Comparison of ENCODE assay signal across 9 mouse cellular contexts in genomic region chr11:34771221-34771986, GRCm38 (mm10). TPM values are rescaled to one million over a fixed set of nuclear protein-coding genes. Genes with fewer than 3 reads are reported as not detected.
DNase-seq lines count a peak whose midpoint lies in the region; ATAC-seq and TF ChIP-seq lines count a peak whose summit lies in the region.
"Had no signal": no experiment of that assay in that cellular context is flagged by ENCODE, and none has a peak within 500 bp of the region (broad histone marks: within the 10 kb centered on the region; RNA-seq: fewer than 3 reads in every experiment).

No protein-coding gene starts in this region.

- H3K27ac ChIP-seq in limb, embryonic 14.5 days (replicated peaks; ENCODE audit: low read depth, low read length), result no peak overlapping the region
- no peak overlapping the region for H3K27ac ChIP-seq in limb, embryonic 10.5 days
- H3K27ac ChIP-seq: limb, embryonic 13.5 days had no signal

- H3K27me3 ChIP-seq in limb, embryonic 14.5 days (ENCODE audit: control insufficient read depth, insufficient read depth, low read length), result no peaks in the 10 kb centered on the region
- no peaks in the 10 kb centered on the region for H3K27me3 ChIP-seq in limb, embryonic 10.5 days (ENCODE audit: low read depth, poor library complexity, severe bottlenecking)
- H3K27me3 ChIP-seq: limb, embryonic 13.5 days had no signal

- H3K4me1 ChIP-seq in limb, embryonic 14.5 days (ENCODE audit: control insufficient read depth, insufficient read depth, low read length), result no peaks in the 10 kb centered on the region
- H3K4me1 ChIP-seq in limb, embryonic 10.5 days, result no peaks in the 10 kb centered on the region
- H3K4me1 ChIP-seq: limb, embryonic 13.5 days had no signal

- H3K9me3 ChIP-seq in limb, embryonic 14.5 days (ENCODE audit: control insufficient read depth, low read length), result no peaks in the 10 kb centered on the region
- no peaks in the 10 kb centered on the region for H3K9me3 ChIP-seq in limb, embryonic 10.5 days (replicated peaks)
- H3K9me3 ChIP-seq: limb, embryonic 13.5 days had no signal

- no peak overlapping the region for H3K4me2 ChIP-seq in limb, embryonic 14.5 days (replicated peaks; ENCODE audit: low read depth, low read length, severe bottlenecking)
- H3K4me2 ChIP-seq: limb, embryonic 13.5 days had no signal

- DNase-seq in limb, embryonic 14.5 days (ENCODE audit: low spot score), result peak; percentile 10
- DNase-seq in limb, embryonic 10.5 days (ENCODE audit: low spot score), result no peak
- DNase-seq in adrenal gland, adult (ENCODE audit: inconsistent age in 2 of 2, low spot score in 1 of 2), result peak; percentile 91 to 95
- peak; percentile 34 for DNase-seq in gastrocnemius, postnatal 14 days
- DNase-seq in kidney, postnatal 14 days, result peak; percentile 54
- DNase-seq in mesoderm, embryonic 11.5 days (ENCODE audit: low read depth, low spot score), result peak; percentile 30
- peak; percentile 51 for DNase-seq in thymus, postnatal 14 days
- no peak for DNase-seq in frontal cortex, adult 2 months (ENCODE audit: extremely low spot score in 1 of 2, low spot score in 1 of 2)

- ATAC-seq in limb, embryonic 14.5 days (ENCODE audit: low FRiP score, low read depth), result no peak

- no peak overlapping the region for H3K4me3 ChIP-seq in limb, embryonic 14.5 days (replicated peaks; ENCODE audit: low read length)
- H3K4me3 ChIP-seq in limb, embryonic 10.5 days, result no peak overlapping the region
- H3K4me3 ChIP-seq: limb, embryonic 13.5 days had no signal

- no peaks in the 10 kb centered on the region for H3K36me3 ChIP-seq in limb, embryonic 14.5 days (ENCODE audit: control insufficient read depth, insufficient read depth, low read length)
- H3K36me3 ChIP-seq in limb, embryonic 10.5 days, result no peaks in the 10 kb centered on the region
- H3K36me3 ChIP-seq: limb, embryonic 13.5 days had no signal

- H3K9ac ChIP-seq in limb, embryonic 14.5 days (ENCODE audit: low read depth, low read length, severe bottlenecking), result no peak overlapping the region
- H3K9ac ChIP-seq: limb, embryonic 13.5 days had no signal

- 71% methylated on average over 12 of the region's 12 CpGs for WGBS in limb, embryonic 14.5 days
- WGBS in limb, embryonic 10.5 days, result 74% methylated on average over 12 of the region's 12 CpGs

- intact Hi-C loops in gastrocnemius, postnatal 14 days (cut with DNase I; ENCODE audit: low total_unique reads), result no loop called here

- TF ChIP-seq POLR2A in limb, embryonic 14.5 days (IDR thresholded peaks at IDR 0.05; ENCODE audit: borderline replicate concordance, extremely low read depth, insufficient read depth, insufficient read length), result no peak

RNA-seq across cellular contexts. Expression of gene Dock2, which starts 12.3 kb away (rescaled TPM):
- 1.2 and 1.6 TPM in 2 replicates for polyA plus RNA-seq in limb, embryonic 14.5 days (2012; rRNA removed)
- 2.5 and 2.6 TPM in 2 replicates for polyA plus RNA-seq in limb, embryonic 14.5 days (2014; fragmentation: Nextera tagmentation; extraction: Ambion mirVana)
- polyA plus RNA-seq in limb, embryonic 10.5 days (2016; fragmentation: Nextera tagmentation; extraction: Ambion mirVana), result 0.55 and 0.60 TPM in 2 replicates
- 1 to 10 TPM in 1 of 2 experiments, under 1 TPM in 1; 1.00 to 1.1 TPM for total RNA-seq in gastrocnemius, postnatal 14 days (2021)
- polyA plus RNA-seq in frontal cortex, adult 2 months (2012; rRNA removed), result 1.5 and 2.1 TPM in 2 replicates

Comparison
In these comparisons a context has a peak if more than half of its experiments do, and no peak if none do; other contexts are left out.
1. DNase-seq: peak in limb, embryonic 14.5 days (single experiment), adrenal gland, adult (2 of 2), gastrocnemius, postnatal 14 days (single experiment), kidney, postnatal 14 days (single experiment), mesoderm, embryonic 11.5 days (single experiment) and thymus, postnatal 14 days (single experiment); none in limb, embryonic 10.5 days (single experiment) and frontal cortex, adult 2 months (0 of 2).